Mouse (Mus musculus): Measurements from ENCODE around the gene Vmn1r139.
"Not testable (repeated sequence)": the region's sequence is repeated elsewhere in the genome, so short reads cannot be mapped to it uniquely, and the experiment has no call there.

Gene Vmn1r139

GRCm38 (mm10) chr7:22068757-22069156, at the start of gene Vmn1r139:
TSS of gene Vmn1r139 (plus strand) at chr7:22069057.
- not testable (repeated sequence) for DNase-seq (ENCODE audit: low spot score in 2 of 2)

- DNase-seq (ENCODE audit: low spot score in 2 of 2): not testable (repeated sequence)
Measured at GRCm38 (mm10) chr7:22028797-22029196, 40.1 kb upstream of the Vmn1r139 start, which contains the start of gene Vmn1r138. TSS of gene Vmn1r138 (minus strand) at chr7:22028897.

GRCm38 (mm10) chr7:22056205-22056604, 12.7 kb upstream of the Vmn1r139 start, which contains the start of gene Gm6176:
TSS of gene Gm6176 (minus strand) at chr7:22056305.
- DNase-seq (ENCODE audit: low spot score in 2 of 2): not testable (repeated sequence)

GRCm38 (mm10) chr7:22118145-22118544, 49.3 kb downstream of the Vmn1r139 start, which contains the start of gene Gm16451:
TSS of gene Gm16451 (minus strand) at chr7:22118245.
- DNase-seq (ENCODE audit: low spot score in 2 of 2): not testable (repeated sequence)

GRCm38 (mm10) chr7:22134641-22135040, 65.8 kb downstream of the Vmn1r139 start, which contains the start of gene Gm10666:
TSS of gene Gm10666 (minus strand) at chr7:22134741.
- DNase-seq (ENCODE audit: low spot score in 2 of 2): not testable (repeated sequence)
